Mouse (Mus musculus): ENCODE measurements around the gene Dgki. TPM values are rescaled to one million over a fixed set of nuclear protein-coding genes. Genes with fewer than 3 reads are reported as not detected.

Gene Dgki
- total and polyA plus RNA-seq, 2 experiments from 2014 or later = 4.6 to 26.9 TPM

DNA sequence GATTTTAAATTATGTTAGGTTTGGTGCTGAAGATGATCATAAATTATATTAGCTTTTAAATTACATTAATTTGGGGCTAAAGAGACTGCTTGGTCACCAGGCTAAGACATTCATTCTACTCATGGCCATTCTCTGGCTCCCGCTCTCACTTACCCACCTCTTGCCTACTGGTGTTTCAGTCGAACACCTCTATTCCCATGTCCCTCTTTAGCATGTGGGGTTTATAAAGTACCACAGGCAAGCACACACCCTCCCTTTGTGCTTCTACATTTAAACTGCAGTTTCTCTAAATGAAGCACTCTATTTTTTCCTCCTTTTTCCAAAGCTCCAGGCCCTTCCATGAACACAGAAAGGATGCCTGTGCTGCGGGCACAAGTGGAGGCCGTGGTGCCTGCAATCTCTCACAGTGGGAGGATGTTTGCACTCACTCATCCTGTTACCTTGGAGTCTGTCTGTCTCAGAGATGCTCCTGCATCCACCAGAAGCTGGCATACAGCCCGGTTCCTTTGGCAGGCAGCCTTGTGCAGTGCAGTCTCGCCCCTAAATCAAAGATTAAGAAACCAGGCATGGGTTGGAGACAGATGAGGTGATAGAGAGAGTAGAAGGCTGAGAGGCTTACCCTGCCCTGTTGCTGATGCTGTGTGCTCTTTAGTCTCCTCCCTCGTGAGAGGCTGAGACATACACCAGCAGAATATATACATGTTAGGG lies 449.4 kb downstream of the Dgki start:
- Histone ChIP-seq H3K36me3 (ENCODE audit: insufficient read depth, low read length) (no peaks in the 10 kb centered on the region), H3K27ac (ENCODE audit: low read depth, low read length) (peak overlapping the region; percentile 21; the same call in 1 of the 2 replicates), H3K4me2 (ENCODE audit: low read depth, low read length, poor library complexity, severe bottlenecking) (no peak overlapping the region), H3K9ac (replicated peaks; ENCODE audit: low read length, poor library complexity, severe bottlenecking) (no peak overlapping the region), H3K4me3 (ENCODE audit: low read depth, low read length) (no peak overlapping the region), H3K27me3 (ENCODE audit: insufficient read depth, low read length) (no peaks in the 10 kb centered on the region), H3K9me3 (ENCODE audit: low read length) (no peaks in the 10 kb centered on the region), H3K4me1 (ENCODE audit: insufficient read depth, low read length) (no peaks in the 10 kb centered on the region)
- ATAC-seq (ENCODE audit: low FRiP score) = peak; percentile 68; the same call in 1 of the 2 replicates
- 48% methylated on average over 7 of the region's 7 CpGs for WGBS
- TF ChIP-seq CTCF (IDR thresholded peaks at IDR 0.05) = no peak
- peak; percentile 87 for DNase-seq (ENCODE audit: low spot score)

GRCm38 (mm10) chr6:36845288-36845687 lies 454.7 kb downstream of the Dgki start:
- 91% methylated on average over 1 of the region's 1 CpGs for WGBS

DNA sequence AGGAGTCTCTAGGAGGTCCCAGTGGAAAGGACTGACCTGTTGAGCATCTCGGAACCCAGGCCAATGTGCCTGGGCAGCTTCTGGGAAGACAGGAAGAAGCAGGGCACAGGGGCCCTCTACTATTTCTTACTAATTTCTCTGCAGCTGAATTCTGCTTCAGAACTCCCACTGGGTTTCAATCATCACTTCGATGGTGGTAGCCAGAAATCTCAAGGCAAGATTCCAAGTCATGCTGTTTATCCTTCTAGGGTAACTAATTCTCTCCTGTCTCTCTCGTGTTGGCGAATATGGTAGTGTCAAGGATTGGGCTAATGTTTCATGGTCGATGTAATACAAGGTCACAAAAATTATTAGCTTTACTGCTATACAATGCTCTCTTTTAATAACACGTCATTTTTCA lies 455.7 kb downstream of the Dgki start:
- H3K4me1 ChIP-seq (ENCODE audit: insufficient read depth, low read length) = no peaks in the 10 kb centered on the region
- no peak for TF ChIP-seq CTCF (IDR thresholded peaks at IDR 0.05)
- H3K27ac ChIP-seq (ENCODE audit: low read depth, low read length) = no peak overlapping the region
- no peaks in the 10 kb centered on the region for H3K27me3 ChIP-seq (ENCODE audit: insufficient read depth, low read length)
- H3K4me2 ChIP-seq (ENCODE audit: low read depth, low read length, poor library complexity, severe bottlenecking) = no peak overlapping the region
- no peak overlapping the region for H3K4me3 ChIP-seq (ENCODE audit: low read depth, low read length)
- no peak overlapping the region for H3K9ac ChIP-seq (replicated peaks; ENCODE audit: low read length, poor library complexity, severe bottlenecking)
- ATAC-seq (ENCODE audit: low FRiP score) (no peak), DNase-seq (ENCODE audit: low spot score) (peak; percentile 88)
- 67% methylated on average over 6 of the region's 6 CpGs for WGBS
- H3K36me3 ChIP-seq (ENCODE audit: insufficient read depth, low read length) = no peaks in the 10 kb centered on the region
- no peaks in the 10 kb centered on the region for H3K9me3 ChIP-seq (ENCODE audit: low read length)

More at GRCm38 (mm10) chr6:36845288-36845687, 454.7 kb downstream of the Dgki start:
- Histone ChIP-seq H3K4me3 (ENCODE audit: low read depth, low read length) (no peak overlapping the region), H3K9me3 (ENCODE audit: low read length) (no peaks in the 10 kb centered on the region), H3K4me2 (ENCODE audit: low read depth, low read length, poor library complexity, severe bottlenecking) (no peak overlapping the region), H3K27me3 (ENCODE audit: insufficient read depth, low read length) (no peaks in the 10 kb centered on the region), H3K27ac (ENCODE audit: low read depth, low read length) (no peak overlapping the region), H3K36me3 (ENCODE audit: insufficient read depth, low read length) (no peaks in the 10 kb centered on the region), H3K4me1 (ENCODE audit: insufficient read depth, low read length) (no peaks in the 10 kb centered on the region), H3K9ac (replicated peaks; ENCODE audit: low read length, poor library complexity, severe bottlenecking) (no peak overlapping the region)
- ATAC-seq (ENCODE audit: low FRiP score) (no peak), DNase-seq (ENCODE audit: low spot score) (no peak)
- no peak for TF ChIP-seq CTCF (IDR thresholded peaks at IDR 0.05)

DNA sequence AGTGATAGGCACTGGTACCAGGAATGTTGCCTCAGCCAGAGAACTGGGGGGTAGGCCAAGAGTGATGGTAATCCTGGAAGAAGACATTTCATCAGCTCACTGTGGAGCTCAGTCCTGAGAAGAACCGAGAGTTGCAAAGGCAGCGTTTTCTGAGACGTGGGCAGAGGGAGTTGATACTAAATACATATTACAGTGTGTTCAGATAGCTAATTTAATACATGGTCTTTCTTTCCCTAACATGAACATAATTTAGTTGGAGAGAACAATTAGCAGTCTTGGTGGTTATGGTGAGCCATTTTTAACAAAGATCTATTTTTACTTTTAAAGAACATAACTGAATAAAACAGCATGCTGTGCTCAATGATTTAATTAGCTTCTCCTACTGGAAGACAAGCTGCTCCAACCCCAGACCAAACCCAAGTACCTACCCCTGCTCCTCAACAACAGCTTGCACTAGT lies 456.9 kb downstream of the Dgki start:
- H3K9ac ChIP-seq (replicated peaks; ENCODE audit: low read length, poor library complexity, severe bottlenecking) = no peak overlapping the region
- H3K4me2 ChIP-seq (ENCODE audit: low read depth, low read length, poor library complexity, severe bottlenecking) = no peak overlapping the region
- no peaks in the 10 kb centered on the region for H3K27me3 ChIP-seq (ENCODE audit: insufficient read depth, low read length)
- H3K4me3 ChIP-seq (ENCODE audit: low read depth, low read length) = no peak overlapping the region
- DNase-seq (ENCODE audit: low spot score) (no peak), ATAC-seq (ENCODE audit: low FRiP score) (no peak)
- H3K9me3 ChIP-seq (ENCODE audit: low read length) = no peaks in the 10 kb centered on the region
- H3K4me1 ChIP-seq (ENCODE audit: insufficient read depth, low read length) = no peaks in the 10 kb centered on the region
- WGBS = 76% methylated on average over 3 of the region's 3 CpGs
- no peak overlapping the region for H3K27ac ChIP-seq (ENCODE audit: low read depth, low read length)
- no peak for TF ChIP-seq CTCF (IDR thresholded peaks at IDR 0.05)
- no peaks in the 10 kb centered on the region for H3K36me3 ChIP-seq (ENCODE audit: insufficient read depth, low read length)

GRCm38 (mm10) chr6:36842101-36842922 lies 457.7 kb downstream of the Dgki start:
- TF ChIP-seq CTCF (IDR thresholded peaks at IDR 0.05) = no peak
- Histone ChIP-seq H3K4me2 (ENCODE audit: low read depth, low read length, poor library complexity, severe bottlenecking) (no peak overlapping the region), H3K4me3 (ENCODE audit: low read depth, low read length) (no peak overlapping the region), H3K9ac (replicated peaks; ENCODE audit: low read length, poor library complexity, severe bottlenecking) (no peak overlapping the region), H3K27me3 (ENCODE audit: insufficient read depth, low read length) (no peaks in the 10 kb centered on the region), H3K9me3 (ENCODE audit: low read length) (no peaks in the 10 kb centered on the region), H3K27ac (ENCODE audit: low read depth, low read length) (no peak overlapping the region), H3K4me1 (ENCODE audit: insufficient read depth, low read length) (no peaks in the 10 kb centered on the region), H3K36me3 (ENCODE audit: insufficient read depth, low read length) (no peaks in the 10 kb centered on the region)
- DNase-seq (ENCODE audit: low spot score) (no peak), ATAC-seq (ENCODE audit: low FRiP score) (no peak)
- 86% methylated on average over 5 of the region's 5 CpGs for WGBS

DNA sequence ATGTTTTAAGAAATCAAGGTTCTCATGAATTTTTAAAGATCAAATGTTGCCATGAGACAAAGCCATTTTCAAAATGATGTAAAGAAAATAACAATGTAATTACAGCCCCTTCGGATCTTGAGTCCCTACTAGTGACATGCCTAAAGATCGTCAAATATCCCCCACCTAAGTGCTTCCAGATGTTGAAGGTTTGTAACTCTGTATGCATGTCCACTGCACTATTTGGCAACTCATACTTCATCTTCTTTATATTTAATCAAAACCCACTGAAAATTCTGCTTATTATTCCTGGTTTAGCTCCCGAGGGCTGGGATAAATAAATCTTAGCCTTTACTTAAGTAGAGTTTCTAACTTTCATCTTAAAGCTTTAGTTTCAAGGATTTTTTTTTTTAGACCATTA lies 458.3 kb downstream of the Dgki start:
- Histone ChIP-seq H3K4me2 (ENCODE audit: low read depth, low read length, poor library complexity, severe bottlenecking) (no peak overlapping the region), H3K4me1 (ENCODE audit: insufficient read depth, low read length) (no peaks in the 10 kb centered on the region), H3K9ac (replicated peaks; ENCODE audit: low read length, poor library complexity, severe bottlenecking) (no peak overlapping the region), H3K27ac (ENCODE audit: low read depth, low read length) (no peak overlapping the region), H3K36me3 (ENCODE audit: insufficient read depth, low read length) (no peaks in the 10 kb centered on the region), H3K27me3 (ENCODE audit: insufficient read depth, low read length) (no peaks in the 10 kb centered on the region), H3K9me3 (ENCODE audit: low read length) (no peaks in the 10 kb centered on the region), H3K4me3 (ENCODE audit: low read depth, low read length) (no peak overlapping the region)
- ATAC-seq (ENCODE audit: low FRiP score) (no peak), DNase-seq (ENCODE audit: low spot score) (no peak)
- WGBS = 73% methylated on average over 3 of the region's 3 CpGs
- no peak for TF ChIP-seq CTCF (IDR thresholded peaks at IDR 0.05)
